Mouse (Mus musculus) embryo, embryonic 10 days (tissue): ENCODE data around the gene Arhgap10.
A peak's percentile ranks its signal among the peaks of the same experiment; 100 is the strongest.

Experiments used
- DNase-seq: peaks from one replicate; pipeline ENCODE4 v3.0.0-alpha.2; 2015; ENCODE audit warnings: low spot score

The Arhgap10 gene

DNA sequence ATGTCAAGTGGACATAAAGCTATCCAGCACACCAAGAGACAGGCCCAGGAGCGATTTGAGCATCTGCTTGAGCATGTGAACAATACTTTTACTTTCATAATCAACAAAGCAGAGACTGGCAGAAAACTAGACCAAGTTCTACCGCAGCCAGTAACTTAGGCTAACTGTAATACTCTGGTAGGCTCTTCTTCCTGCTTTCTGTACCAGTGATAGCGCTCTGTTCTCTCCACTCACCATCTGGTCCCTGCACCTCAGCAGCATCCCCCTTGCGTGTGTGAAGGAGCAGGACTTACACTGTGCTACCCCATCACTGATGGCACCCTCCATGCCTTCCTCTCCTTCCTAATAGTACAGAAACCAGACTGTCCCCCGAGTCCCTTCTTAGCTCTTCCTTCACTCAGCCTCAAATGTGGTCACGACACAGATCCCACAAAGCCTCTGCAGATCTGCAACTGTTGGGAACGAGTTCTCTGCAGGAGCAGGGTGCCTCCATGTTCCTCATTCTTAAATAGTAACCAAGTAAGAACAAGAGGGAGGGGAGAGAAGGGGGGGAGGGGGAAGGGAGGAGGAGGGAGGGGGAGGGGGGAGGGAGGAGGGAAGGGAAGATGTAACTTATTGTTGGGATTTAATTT is 235.0 kb downstream of the Arhgap10 start:
- DNase-seq = no peak

DNA sequence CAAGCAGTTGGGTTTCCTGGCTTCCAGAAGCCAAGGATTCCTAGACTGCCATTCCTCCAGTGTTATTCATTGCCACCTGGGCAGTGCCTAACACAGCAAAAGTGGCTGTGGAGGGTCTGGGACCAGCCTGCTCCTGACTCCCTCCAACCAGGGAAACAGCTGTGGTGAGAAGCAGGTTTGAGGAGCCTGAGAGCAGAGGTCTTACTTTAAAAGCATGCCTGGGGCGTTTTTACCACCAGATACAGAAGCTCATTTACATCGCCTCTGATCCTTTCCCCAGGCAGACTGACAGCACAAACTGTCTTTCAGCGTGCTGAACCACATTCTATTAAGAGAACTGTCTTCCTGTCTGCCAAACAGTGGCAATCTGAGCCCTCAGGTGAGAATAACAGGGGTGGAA is 237.8 kb downstream of the Arhgap10 start:
- peak; percentile 13 for DNase-seq

DNA sequence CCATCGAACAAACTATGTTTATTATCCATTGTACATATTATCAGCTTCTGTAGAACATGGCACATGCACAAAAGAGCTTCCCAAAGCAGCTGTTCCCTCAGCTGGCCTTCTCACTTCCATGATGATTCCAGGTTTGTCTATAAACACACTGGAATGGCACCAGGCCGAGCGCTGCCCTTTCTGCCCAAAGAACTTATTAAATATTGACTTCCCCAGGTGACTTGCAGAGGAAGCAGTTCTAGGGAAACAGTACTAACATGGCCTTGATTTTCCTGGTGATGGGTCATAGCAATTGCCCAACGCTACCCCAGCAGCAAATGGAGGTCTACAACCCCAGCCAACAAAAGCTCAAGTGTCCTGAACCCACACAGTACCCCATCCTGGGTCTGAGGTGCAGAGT is 239.5 kb downstream of the Arhgap10 start:
- no peak for DNase-seq

DNA sequence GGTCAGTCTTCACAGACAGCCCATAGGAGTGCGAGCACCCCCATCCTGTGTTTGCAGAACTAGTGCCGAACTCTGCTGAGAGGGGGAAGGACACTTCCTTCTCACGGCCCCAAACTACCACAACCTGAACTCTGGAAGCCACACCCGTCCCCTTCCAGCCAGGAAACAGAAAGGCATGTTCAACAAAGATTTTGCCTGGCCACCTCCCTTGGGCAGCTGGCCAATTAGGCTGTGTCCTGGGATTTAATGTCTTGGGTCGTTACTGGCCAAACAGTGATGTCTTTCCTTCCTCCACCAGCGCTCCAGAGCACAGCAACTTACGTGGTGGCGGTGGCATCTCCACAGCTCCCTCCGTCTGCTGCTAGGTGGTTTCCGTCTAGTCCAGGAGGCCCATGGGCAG is 240.9 kb downstream of the Arhgap10 start:
- DNase-seq = no peak

DNA sequence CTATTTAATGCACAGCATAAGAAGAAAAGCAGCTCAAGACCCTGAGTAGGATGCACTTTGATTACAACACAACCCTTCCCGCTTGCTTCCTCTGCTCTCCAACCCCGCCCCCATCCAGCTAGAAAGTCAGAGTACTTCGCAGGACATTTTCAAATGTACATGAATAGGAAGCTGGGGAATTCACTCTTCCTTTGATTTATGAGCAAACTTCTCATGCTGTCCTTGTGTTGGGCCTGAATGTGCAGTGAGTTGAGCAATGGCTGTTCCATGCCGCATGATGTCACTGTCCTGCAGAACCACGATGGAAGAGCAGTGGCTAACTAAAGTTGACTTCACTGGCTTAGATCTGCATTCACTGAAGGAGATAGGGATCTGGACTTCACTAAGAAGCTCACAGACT is 242.2 kb downstream of the Arhgap10 start:
- no peak for DNase-seq

DNA sequence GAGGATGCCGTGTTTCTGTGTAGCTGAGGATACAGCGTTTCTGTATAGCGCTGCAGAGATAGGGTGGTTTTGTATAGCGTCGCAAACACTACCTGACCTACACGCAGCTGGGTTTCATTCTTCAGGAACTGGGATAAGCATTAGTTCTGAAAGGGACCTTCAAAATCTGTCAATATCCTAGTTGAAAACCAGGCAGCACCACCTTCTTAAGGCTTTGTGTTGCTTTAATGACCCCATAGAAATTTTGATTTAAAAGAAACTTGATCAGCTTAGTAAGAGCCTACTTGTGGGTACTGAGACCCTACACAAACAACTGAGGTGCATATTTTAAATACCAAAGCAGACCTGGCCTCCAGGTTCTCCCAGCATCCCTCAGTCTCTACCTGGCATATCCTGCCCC is 245.6 kb downstream of the Arhgap10 start:
- DNase-seq = no peak

DNA sequence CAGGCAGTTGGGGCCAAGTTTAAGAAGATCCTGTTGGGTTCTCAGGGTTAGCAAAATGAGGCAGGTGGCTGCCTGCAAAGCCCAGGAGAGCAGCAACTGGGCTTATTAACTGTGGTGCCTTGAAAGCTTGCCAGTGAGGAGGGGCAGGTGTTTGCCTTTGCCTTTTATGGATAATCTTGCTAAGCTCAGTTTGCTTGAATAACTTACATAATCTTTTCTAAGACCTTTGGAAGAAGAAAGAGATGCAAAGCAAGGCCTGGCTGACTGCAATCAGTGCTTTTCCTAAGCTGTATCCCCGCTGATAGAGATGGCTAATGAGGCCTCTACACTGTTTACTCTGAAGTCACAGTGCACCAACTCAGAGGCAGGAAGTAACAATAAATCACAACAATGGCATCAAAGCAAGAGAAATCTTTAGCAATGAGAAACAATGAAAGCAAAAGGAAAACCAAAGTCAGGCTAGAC is 249.8 kb downstream of the Arhgap10 start:
- DNase-seq = no peak

DNA sequence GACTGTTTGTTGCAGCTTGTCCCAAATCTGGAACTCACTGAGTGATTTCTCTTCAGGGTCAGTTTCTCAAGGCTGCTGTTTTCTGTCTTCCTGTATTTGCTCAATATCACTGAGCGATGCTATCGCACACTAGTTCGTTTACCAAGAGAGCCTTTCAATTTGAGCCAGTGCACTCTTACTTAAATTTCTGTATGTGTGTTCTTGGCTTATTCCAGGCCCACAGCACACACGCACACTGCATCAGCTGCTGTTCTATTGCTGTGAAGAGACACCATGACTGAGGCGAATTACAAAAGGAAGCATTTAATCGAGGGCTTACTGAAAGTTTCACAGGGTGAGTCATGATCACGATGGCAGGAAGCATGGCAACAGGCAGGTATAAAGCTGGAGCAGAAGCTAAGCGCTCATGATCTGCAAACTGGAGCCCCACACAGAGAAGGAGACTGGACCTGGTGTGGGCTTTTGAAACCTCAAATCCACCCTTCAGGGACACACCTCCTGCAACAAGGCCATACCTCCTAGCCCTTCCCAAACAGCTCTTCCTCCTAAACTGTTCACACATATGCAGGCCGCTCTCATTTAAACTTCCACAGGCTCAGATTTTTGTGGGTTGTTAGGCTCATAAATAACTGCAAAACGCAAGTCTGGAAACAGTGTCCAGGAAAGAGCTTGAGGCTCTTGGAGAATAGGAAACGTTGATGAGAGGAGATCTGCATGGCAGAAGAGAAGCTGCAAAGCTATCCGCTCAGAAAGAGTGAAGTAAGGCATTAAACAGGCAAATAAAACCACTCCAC is 255.3 kb downstream of the Arhgap10 start:
- no peak for DNase-seq

DNA sequence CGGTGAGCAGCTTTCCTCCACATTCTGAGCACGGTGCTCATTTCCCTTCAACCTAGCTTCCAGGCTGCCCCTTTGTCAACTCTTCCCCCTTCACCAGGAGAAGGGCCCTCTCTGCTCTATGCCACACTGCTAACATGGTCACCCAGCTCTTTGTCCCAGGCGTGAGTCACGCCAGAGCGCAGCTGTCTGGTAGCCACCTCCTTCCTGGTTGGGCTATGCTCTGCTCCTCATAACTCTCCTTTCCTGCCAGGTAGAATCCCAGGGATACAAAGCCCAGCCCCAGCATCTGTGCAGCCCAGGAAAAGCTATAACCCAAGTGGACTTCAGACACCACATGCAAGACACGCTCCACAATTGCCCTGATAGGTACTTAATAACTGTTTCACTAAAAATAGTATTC is 256.5 kb downstream of the Arhgap10 start:
- no peak for DNase-seq

DNA sequence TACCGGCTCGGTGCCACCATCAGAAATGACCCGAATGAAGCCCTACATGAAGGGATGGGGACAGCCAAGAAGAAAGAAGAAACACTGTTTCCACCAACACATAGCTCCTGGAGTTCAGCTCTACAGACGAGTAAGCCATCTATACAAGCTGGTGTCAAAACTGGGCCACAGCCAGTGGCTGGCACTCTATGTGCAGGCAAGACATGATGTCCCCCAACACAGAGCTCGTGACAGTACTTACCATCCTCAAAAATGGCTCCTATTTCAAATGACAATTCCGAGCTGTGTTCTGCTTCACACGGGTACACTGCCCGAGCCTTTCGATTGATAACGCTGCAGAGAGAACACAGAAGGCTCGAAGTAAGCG is 260.7 kb downstream of the Arhgap10 start:
- no peak for DNase-seq

DNA sequence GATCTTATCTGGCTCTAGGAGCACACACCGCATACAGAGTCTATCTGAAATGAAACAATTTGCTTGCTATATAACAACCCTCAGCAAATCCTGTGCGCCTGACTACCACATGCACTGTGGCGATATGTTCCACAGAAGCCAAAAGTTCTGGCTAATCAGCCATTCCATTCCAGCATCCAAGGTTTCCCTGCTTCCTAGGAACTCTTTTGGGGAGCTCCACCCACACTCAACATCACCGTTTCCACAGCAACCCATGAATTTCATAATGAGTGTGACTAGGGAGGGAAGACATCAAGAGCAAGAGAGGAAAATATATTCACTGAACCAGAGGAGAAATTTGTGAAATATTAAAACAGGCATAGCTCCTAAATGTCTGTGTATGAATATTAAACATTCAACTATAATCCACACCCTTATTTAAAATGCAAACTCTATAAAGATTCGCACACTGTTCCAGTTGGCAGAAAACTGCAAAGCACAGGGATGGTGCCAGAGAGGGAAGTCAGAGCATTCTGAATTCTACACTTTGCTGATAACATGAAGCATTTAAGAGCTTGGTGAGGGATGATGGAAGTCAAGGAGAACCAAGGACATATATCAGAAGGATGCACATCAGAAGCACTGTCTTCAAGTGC is 261.2 kb downstream of the Arhgap10 start:
- DNase-seq = no peak

DNA sequence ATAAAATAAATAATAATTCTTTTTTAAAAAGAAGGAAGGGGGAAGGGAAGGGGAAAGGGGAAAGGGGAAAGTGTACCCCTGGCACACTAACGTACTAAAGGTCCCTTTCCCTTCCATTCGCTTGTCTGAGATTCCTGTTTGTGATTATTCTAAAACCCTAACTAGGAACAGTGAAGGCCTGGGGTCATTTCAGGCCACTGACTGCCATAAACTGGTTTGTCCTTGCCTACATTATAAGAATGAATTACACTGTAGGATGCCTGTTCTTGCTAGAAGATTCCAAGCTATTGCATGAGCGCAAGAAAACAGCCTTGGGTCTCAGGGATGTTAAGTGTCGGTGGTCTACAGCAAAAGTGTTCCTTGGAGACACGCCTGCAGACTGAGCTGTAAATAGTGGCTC is 263.3 kb downstream of the Arhgap10 start:
- DNase-seq = no peak

DNA sequence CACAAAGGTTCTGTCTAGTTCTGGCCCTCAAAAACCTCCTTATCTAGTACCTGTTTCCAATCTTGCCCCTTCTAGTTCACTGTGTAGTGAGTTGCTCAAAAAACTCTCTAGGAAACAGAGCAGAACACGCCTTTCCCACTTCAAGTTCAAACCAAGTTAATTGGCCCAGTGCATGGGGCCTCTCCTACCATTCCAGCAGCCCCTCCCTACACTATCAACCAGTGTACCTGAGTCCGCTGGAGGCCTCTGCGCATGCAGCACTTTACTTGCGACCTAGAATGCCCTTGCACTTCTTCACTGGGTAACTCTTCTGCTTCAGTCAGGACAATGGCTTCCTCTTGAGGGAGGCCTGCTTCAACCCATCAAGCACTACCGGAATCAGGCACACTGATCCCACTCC is 266.6 kb downstream of the Arhgap10 start:
- DNase-seq = no peak

DNA sequence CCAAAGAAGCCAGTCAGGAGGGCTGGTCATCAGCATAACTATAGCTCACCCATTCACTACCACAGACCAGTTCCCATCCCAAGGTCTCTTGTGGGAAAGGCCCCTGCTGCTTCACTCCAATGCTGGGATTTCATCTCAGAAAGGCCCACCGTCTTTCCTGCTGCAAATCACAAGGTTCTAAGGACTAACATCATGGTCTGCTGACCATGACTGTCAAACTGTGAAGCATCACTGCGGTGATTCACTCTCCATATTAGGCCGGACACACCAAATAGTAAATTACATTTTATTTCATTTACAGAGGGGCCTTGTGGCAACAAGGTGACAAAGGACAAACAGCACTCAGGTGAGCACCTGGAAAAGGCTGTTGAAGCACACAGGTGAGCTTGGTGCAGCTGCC is 267.7 kb downstream of the Arhgap10 start:
- DNase-seq = no peak

DNA sequence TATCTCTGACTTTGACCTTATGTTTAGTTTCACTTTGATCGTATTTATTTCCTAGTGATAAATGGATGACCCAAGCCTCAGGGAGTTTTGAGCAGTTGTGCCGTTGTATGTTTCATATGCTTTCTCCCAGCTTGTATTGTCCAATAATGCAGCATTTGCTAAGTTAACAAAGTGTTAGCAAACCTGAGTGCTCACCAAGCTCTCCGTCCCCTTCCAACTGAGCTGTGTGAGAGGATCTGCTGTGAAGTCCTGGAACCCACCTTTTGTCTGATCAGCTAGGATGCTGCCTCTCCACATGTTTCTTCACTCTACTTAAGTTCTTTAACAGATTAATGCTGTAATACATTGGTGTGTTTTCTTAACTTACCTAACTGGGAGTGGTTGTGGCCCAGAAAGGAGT is 276.4 kb downstream of the Arhgap10 start:
- DNase-seq = no peak

DNA sequence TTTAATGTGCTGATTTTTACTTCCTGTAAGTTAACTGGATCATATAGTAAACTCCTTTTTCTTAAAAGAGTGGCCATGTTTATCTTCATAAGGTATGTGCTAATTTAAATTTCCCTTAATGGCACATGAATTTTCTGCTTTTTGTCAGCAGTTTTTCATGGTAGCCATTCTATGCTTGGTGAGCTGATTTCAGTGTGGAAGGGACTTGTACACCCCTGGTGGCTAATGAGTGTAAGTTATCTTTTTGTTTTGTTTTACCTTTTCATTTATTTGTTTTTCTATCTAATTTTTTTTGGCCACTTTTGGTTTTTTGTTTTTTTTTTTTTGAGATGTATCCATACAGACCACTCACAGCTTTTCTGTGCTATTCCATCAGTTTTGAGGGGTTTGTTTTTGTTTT is 278.3 kb downstream of the Arhgap10 start:
- DNase-seq = no peak

DNA sequence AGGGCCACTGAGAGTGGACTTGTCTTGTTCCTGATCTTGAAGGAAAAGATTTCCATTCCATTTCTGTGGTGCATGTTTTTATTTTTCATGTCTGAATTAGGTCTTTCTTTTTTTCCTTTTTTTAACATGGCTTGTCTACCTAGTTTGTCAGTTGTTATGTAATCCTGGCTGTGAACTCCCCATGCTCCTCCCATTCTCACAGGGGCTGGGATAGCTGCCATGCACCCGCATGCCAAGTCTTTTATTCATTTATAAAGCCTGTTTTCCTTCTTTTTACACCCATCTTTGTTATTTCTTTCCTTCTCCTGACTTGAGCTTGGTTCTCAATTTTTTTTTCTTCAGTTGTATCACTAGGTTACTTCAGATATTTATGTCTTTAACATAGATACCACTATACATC is 281.1 kb downstream of the Arhgap10 start:
- no peak for DNase-seq

DNA sequence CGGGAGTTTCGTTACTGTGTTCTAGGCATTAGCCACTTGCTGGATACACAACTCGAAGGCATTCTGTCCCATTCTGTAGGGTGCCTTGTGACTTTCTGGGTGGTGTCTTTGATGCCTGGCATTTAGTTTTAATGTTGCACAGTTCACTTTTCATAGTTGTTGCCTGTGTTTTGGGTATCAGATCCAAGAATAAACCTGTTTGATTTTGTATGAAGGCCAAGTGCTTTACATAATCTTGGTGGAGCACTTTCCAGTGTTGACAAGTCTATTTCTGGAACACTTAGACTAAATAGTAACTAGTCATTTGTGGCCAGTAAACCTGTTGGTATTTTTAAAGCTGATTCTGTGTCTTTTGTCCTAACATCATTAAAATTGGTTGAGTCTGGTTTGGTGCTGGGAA is 285.3 kb downstream of the Arhgap10 start:
- no peak for DNase-seq

DNA sequence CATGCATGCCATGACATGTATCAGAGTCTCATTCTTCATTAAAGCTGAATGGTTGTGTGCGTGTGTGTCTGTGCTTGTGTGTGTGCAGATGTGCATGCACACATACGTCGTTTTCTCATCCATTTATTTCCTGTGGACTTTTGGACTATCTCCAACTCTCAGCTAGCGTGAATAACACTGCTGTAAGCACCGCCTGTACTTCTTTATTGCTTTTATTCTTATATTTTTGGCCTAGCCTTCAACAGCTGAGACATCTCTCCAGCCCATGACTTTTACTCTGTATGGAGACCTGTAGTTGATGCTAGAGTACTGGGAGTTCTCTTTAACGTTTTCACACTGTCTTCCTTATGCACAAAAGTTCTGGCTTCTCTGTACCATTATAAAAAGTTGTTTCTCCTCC is 285.9 kb downstream of the Arhgap10 start:
- DNase-seq = no peak

DNA sequence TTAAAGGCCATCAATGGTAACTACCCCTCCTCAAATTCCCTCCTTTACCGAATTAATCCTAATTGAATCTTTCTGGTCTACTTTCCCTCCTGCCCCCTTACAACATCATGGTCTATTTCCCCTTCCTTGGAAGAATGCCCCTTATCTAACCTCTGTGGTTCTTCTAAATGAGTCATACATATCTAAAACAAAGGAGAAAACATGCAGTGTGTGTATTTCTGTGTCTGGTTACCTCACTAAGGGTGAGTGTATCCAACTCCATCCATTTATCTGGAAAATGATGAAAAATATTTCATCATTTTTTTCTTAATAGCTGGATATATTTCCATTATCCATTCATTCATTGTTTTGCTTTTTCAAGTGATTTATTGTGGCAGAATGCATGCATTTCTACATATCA is 286.5 kb downstream of the Arhgap10 start:
- DNase-seq = no peak

DNA sequence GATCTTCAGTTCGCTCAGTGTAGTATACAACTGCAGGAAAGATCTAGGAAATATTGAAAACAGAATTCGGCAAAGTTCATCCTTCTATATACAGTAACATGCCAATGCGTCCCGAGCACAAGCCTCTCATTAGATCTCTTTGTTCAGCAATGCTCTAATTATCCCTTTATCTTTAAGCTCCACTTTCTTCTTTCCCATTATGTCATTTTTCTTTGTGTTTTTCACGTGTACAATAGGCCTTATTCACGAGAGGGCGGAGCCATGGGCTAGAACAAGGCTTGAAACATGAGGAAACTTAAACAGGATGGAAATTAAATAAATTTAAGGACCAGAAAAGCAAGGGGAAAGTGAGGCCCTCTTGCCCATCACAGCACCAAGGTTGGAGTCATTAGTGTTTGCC is 289.1 kb downstream of the Arhgap10 start:
- DNase-seq = no peak

DNA sequence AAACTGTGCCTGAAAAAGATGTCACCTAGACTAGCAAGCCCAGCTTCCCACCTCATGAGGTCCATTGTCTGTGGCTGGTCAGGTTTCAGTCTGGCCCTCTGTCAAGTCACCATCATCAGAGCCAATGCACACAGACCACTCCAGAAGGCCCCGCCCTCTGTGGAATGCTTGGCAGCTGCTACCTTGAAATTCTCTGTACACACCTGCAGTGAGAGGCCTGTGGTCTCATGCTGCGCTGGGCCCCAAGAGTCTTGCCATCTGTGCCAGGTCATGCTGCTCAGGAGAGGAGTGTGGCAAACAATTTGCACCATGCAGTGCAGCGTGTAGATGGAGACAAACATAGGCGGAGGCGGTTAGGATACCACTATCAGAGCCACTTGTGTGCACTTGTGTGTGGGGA is 290.0 kb downstream of the Arhgap10 start:
- no peak for DNase-seq

DNA sequence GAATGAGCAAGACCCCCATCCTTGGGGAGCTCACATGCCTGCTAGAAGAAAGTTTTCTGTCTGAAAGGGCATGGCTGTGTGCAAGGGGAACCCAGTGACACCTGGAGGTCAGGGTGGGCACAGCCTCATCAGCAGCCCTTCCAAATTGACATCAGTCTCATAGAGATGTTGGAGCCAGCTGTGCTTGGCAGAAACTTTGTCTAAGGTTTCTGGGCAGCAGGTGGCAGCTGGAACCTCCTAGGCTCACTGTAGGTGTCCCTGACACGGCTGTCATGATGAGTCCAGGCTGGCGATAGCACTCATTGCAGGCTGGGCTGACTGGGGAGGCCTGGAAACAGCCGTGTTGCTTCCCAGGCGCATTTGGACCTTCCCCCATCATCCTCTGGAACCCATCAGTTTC is 294.6 kb downstream of the Arhgap10 start:
- DNase-seq = no peak

DNA sequence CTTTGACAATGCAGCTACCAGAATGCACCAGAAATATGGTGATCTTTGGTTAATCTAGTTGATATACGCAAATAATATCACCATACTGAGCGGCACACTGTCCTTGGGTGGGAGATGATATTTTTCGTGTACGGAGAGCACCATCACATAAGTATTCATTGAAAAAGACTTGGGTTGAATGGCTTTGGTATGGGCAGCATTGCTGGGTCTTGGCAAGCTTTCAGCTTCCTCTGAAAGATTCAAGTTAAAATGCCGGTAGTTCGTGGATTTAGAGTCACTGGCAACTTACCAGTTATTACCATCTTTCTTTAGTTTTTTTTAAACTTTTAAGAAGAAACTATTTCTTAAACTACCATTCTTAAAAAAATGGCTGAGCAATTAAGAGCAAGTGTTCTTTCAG is 302.6 kb downstream of the Arhgap10 start:
- no peak for DNase-seq
